Mouse (Mus musculus) embryonic fibroblast, embryonic 13.5 days (primary cell): ENCODE data around the gene Olfr1019. TPM values are rescaled to one million over a fixed set of nuclear protein-coding genes. Genes with fewer than 3 reads are reported as not detected.

ENCODE experiments used
- H3K27ac ChIP-seq: 2 replicates; pipeline ENCODE4 v1.5.1; 2012; ENCODE audit warnings: low read length, control low read depth, inconsistent platforms; ENCODE audit not compliant: insufficient read depth
- H3K4me1 ChIP-seq: 2 replicates; pipeline ENCODE4 v1.6.1; 2011; ENCODE audit warnings: low read length; ENCODE audit not compliant: control insufficient read depth, insufficient read depth
- H3K4me3 ChIP-seq: 2 replicates; pipeline ENCODE4 v1.5.1; 2011; ENCODE audit warnings: mild to moderate bottlenecking, control low read depth, low read length; ENCODE audit not compliant: insufficient read depth
- CTCF ChIP-seq: IDR thresholded peaks from 2 replicates; pipeline ENCODE4 v1.5.1; 2011; ENCODE audit warnings: mild to moderate bottlenecking, control low read depth, low read length, moderate library complexity, borderline replicate concordance; ENCODE audit not compliant: insufficient read depth
- POLR2A ChIP-seq: IDR thresholded peaks from 2 replicates; pipeline ENCODE4 v1.6.1; 2011; ENCODE audit warnings: low read depth, mild to moderate bottlenecking, control low read depth, low read length, moderate library complexity
- polyA plus RNA-seq: library from polyadenylated mRNA; stranded (reverse); fragments of >200 nt; gene quantifications from 2 replicates; pipeline ENCODE4 v1.2.4, GENCODE M21; 2011; ENCODE audit warnings: low read depth; ENCODE audit not compliant: missing spikeins, insufficient read length

Gene Olfr1019
- polyA plus RNA-seq, result not detected in 2 replicates

- Histone ChIP-seq H3K27ac (no peak within 1 kb of the TSS), H3K4me3 (no peak within 1 kb of the TSS), H3K4me1 (no peaks in the 10 kb centered on the region)
- TF ChIP-seq POLR2A, result no peak
Observed at GRCm38 (mm10) chr2:85845383-85845782, at the start of gene Olfr1019. Gene Olfr1019, minus strand, starts transcription at chr2:85845483.

GRCm38 (mm10) chr2:85885340-85885739 lies 40.1 kb upstream of the Olfr1019 start, which contains the start of gene Olfr1023:
Gene Olfr1023, plus strand, starts transcription at chr2:85885640.
- Histone ChIP-seq H3K4me3 (no peak within 1 kb of the TSS), H3K27ac (no peak within 1 kb of the TSS), H3K4me1 (no peaks in the 10 kb centered on the region)
- TF ChIP-seq POLR2A, result no peak
- TF ChIP-seq CTCF, result no peak

GRCm38 (mm10) chr2:85868294-85868693 lies 23.0 kb upstream of the Olfr1019 start, which contains the start of gene Olfr1022:
Gene Olfr1022, plus strand, starts transcription at chr2:85868594.
- no peaks in the 10 kb centered on the region for H3K4me1 ChIP-seq
- H3K4me3 ChIP-seq, result no peak within 1 kb of the TSS
- H3K27ac ChIP-seq, result no peak within 1 kb of the TSS
- TF ChIP-seq CTCF, result no peak
- no peak for TF ChIP-seq POLR2A

DNA sequence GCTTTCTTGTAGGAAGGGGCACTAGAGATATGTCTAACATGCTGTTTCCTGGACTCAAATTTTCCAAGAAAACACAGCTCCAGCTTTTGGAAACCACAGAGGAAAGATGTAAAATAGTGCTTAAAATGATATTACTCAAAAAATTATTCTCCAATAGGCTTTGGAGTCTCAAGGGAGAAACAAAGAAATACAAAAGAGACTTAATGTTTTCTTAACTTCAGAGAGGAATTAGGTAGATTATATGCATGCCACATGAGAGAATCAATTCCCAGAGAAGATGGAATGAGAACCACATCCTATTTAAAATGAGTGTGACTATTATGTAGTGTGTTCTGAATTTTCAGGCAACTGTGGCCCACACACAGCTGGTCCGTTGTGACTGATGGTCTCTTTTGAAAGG lies 1.4 kb upstream of the Olfr1019 start, which contains the start of gene Olfr1020:
Gene Olfr1020 (plus strand): TSS at position 301 of the 400 bp plus-strand sequence.
- Histone ChIP-seq H3K27ac (no peak within 1 kb of the TSS), H3K4me1 (no peaks in the 10 kb centered on the region), H3K4me3 (no peak within 1 kb of the TSS)
- TF ChIP-seq CTCF (no peak), POLR2A (no peak)

DNA sequence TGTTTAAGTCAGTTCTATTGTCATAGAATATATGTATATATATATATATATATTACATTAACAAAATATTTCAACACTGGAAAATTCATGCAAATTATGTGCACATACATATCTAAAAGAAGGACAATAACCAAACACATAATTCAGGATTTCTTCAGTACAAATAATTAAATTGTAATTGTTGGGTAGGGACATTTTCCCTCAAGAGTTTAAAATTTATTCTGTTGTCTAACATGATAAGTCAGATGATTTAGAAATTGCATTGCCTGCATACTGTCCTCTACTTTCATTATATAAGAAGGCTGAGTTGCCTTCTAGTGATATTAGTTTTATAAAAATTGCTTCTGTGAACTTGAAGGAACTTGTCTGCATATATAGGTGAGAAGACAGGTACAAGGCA lies 27.1 kb downstream of the Olfr1019 start, which contains the start of gene Olfr1018:
Gene Olfr1018 (plus strand): TSS at position 301 of the 400 bp plus-strand sequence.
- no peak within 1 kb of the TSS for H3K27ac ChIP-seq
- no peaks in the 10 kb centered on the region for H3K4me1 ChIP-seq
- no peak within 1 kb of the TSS for H3K4me3 ChIP-seq
- TF ChIP-seq CTCF (no peak), POLR2A (no peak)

DNA sequence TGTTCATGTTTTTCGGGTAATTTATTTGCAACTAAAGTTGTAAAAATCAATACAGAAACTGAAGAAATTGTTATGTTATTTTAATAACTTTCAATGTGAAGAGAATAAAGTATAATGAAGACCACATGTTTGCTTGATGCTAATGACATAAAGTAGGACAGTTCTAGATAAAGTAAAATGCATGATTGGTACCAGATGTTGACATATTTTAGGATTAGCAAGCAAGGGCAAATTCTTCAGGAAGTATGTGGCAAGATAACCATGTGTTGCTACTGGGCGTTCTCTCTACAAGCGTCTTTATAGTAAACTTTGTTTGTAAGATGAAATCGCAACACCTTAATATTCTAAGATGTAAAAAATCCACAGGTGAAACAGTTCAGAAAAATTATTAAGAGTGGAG lies 40.8 kb downstream of the Olfr1019 start:
- no peak for TF ChIP-seq POLR2A
- no peak for TF ChIP-seq CTCF
- Histone ChIP-seq H3K27ac (no peak overlapping the region), H3K4me3 (no peak overlapping the region), H3K4me1 (no peaks in the 10 kb centered on the region)

GRCm38 (mm10) chr2:85802444-85802843 lies 42.8 kb downstream of the Olfr1019 start, which contains the start of gene Olfr1016:
Gene Olfr1016, minus strand, starts transcription at chr2:85802544.
- TF ChIP-seq POLR2A (no peak), CTCF (no peak)
- Histone ChIP-seq H3K4me3 (no peak within 1 kb of the TSS), H3K4me1 (no peaks in the 10 kb centered on the region), H3K27ac (no peak within 1 kb of the TSS)

DNA sequence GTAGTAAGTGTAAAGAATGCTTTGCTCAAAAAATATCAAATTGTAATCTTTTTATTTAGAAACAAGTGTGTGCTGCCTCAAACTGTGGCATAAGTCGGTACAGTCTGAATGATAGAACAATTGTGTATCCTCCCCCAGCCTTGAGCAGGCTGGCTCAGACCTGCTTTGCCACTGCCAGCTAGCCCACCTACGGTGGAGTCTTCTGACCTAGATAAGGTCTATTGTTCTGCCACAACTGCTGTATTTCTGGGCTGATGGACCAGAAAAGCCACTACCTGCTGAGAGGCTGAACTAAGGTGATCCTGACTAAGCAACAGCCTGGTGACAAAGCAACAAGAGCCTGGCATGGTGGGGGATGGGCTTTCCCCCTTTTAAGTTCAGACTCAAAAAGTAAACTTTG lies 53.0 kb downstream of the Olfr1019 start:
- Histone ChIP-seq H3K4me1 (no peaks in the 10 kb centered on the region), H3K4me3 (no peak overlapping the region), H3K27ac (no peak overlapping the region)
- TF ChIP-seq POLR2A, result no peak
- TF ChIP-seq CTCF, result no peak

Other genes with a start within 250 kb of the Olfr1019 start
- gene Olfr1000, start 233.6 kb downstream of the Olfr1019 start, polyA plus RNA-seq, result not detected in 2 replicates
- gene Olfr1002, start 194.8 kb downstream of the Olfr1019 start, polyA plus RNA-seq, result not detected in 2 replicates
- gene Olfr154, start 181.0 kb downstream of the Olfr1019 start, polyA plus RNA-seq, result not detected in 2 replicates
- gene Olfr1006, start 166.7 kb downstream of the Olfr1019 start, polyA plus RNA-seq, result not detected in 2 replicates
- gene Olfr1008, start 156.1 kb downstream of the Olfr1019 start, polyA plus RNA-seq, result not detected in 2 replicates
- not detected in 2 replicates for gene Olfr1009, start 130.1 kb downstream of the Olfr1019 start, polyA plus RNA-seq
- not detected in 2 replicates for gene Olfr1012, start 82.7 kb downstream of the Olfr1019 start, polyA plus RNA-seq
- gene Olfr1013, start 78.4 kb downstream of the Olfr1019 start, polyA plus RNA-seq, result not detected in 2 replicates
- gene Olfr1014, start 72.8 kb downstream of the Olfr1019 start, polyA plus RNA-seq, result not detected in 2 replicates
- gene Olfr1015, start 63.5 kb downstream of the Olfr1019 start, polyA plus RNA-seq, result not detected in 2 replicates
- not detected in 2 replicates for gene Olfr1016, start 42.9 kb downstream of the Olfr1019 start, polyA plus RNA-seq
- not detected in 2 replicates for gene Olfr1018, start 27.0 kb downstream of the Olfr1019 start, polyA plus RNA-seq
- not detected in 2 replicates for gene Olfr1020, start 1.5 kb upstream of the Olfr1019 start, polyA plus RNA-seq
- gene Olfr1022, start 23.1 kb upstream of the Olfr1019 start, polyA plus RNA-seq, result not detected in 2 replicates
- gene Olfr1023, start 40.2 kb upstream of the Olfr1019 start, polyA plus RNA-seq, result not detected in 2 replicates
- gene Olfr1024, start 59.6 kb upstream of the Olfr1019 start, polyA plus RNA-seq, result not detected in 2 replicates
- gene Olfr1025-ps1, start 69.7 kb upstream of the Olfr1019 start, polyA plus RNA-seq, result not detected in 2 replicates
- not detected in 2 replicates for gene Olfr1026, start 76.1 kb upstream of the Olfr1019 start, polyA plus RNA-seq
- gene Olfr1028, start 105.0 kb upstream of the Olfr1019 start, polyA plus RNA-seq, result not detected in 2 replicates
- gene Olfr1029, start 128.4 kb upstream of the Olfr1019 start, polyA plus RNA-seq, result not detected in 2 replicates
- not detected in 2 replicates for gene Olfr1030, start 133.8 kb upstream of the Olfr1019 start, polyA plus RNA-seq
- gene Olfr1031, start 144.8 kb upstream of the Olfr1019 start, polyA plus RNA-seq, result not detected in 2 replicates
- not detected in 2 replicates for gene Olfr1032, start 160.1 kb upstream of the Olfr1019 start, polyA plus RNA-seq
- 0.63 and 1.2 TPM in 2 replicates for gene Olfr1033, start 175.2 kb upstream of the Olfr1019 start, polyA plus RNA-seq
- not detected in 2 replicates for gene Olfr1034, start 200.4 kb upstream of the Olfr1019 start, polyA plus RNA-seq
- not detected in 2 replicates for gene Olfr1036, start 228.5 kb upstream of the Olfr1019 start, polyA plus RNA-seq
- gene Olfr1037, start 241.9 kb upstream of the Olfr1019 start, polyA plus RNA-seq, result not detected in 2 replicates